Comparison of ENCODE assay signal across 10 mouse cellular contexts in genomic region chr10:87446829-87447753, GRCm38 (mm10). TPM values are rescaled to one million over a fixed set of nuclear protein-coding genes. Genes with fewer than 3 reads are reported as not detected.
DNase-seq lines count a peak whose midpoint lies in the region; ATAC-seq and TF ChIP-seq lines count a peak whose summit lies in the region.
"Had no signal": no experiment of that assay in that cellular context is flagged by ENCODE, and none has a peak within 500 bp of the region (broad histone marks: within the 10 kb centered on the region; RNA-seq: fewer than 3 reads in every experiment).

No protein-coding gene starts in this region.

- DNase-seq in layer of hippocampus, adult 2 months (ENCODE audit: low spot score in 2 of 2) = peak; percentile 18 to 21
- no peak for DNase-seq in layer of hippocampus, adult 11-12 months (ENCODE audit: low spot score)
- DNase-seq in brain, embryonic 18.5 days (ENCODE audit: low read depth, low spot score) = peak; percentile 26
- peak; percentile 31 for DNase-seq in hindbrain, embryonic 10.5 days (ENCODE audit: low spot score)
- peak; percentile 22 for DNase-seq in midbrain, embryonic 14.5 days
- no peak for DNase-seq in liver
- no peak for DNase-seq in gastrocnemius, postnatal 25 days
- DNase-seq: spleen, adult 18-20 months had no signal

- WGBS in hindbrain, embryonic 10.5 days = 20% methylated on average over 13 of the region's 13 CpGs
- 8% methylated on average over 13 of the region's 13 CpGs for WGBS in midbrain, embryonic 14.5 days

- TF ChIP-seq CTCF in layer of hippocampus, adult 2 months (conservative IDR thresholded peaks at IDR 0.05) = no peak

- H3K4me2 ChIP-seq in midbrain, embryonic 14.5 days (ENCODE audit: low read length) = peak overlapping the region; percentile 38
- H3K4me2 ChIP-seq: liver, embryonic 15.5 days had no signal

- no peak overlapping the region for H3K9ac ChIP-seq in midbrain, embryonic 14.5 days (replicated peaks; ENCODE audit: low read length)
- H3K9ac ChIP-seq: liver, embryonic 15.5 days had no signal

- peaks cover 37% of the 10 kb centered on the region for H3K27me3 ChIP-seq in hindbrain, embryonic 10.5 days (ENCODE audit: insufficient read depth, poor library complexity, severe bottlenecking)
- no peaks in the 10 kb centered on the region for H3K27me3 ChIP-seq in midbrain, embryonic 14.5 days (ENCODE audit: control insufficient read depth, insufficient read depth, low read length)
- H3K27me3 ChIP-seq: liver, embryonic 15.5 days had no signal

- H3K4me1 ChIP-seq in hindbrain, embryonic 10.5 days (replicated peaks) = peaks cover 39% of the 10 kb centered on the region
- H3K4me1 ChIP-seq in midbrain, embryonic 14.5 days (ENCODE audit: control insufficient read depth, insufficient read depth, low read length) = peaks cover 17% of the 10 kb centered on the region
- H3K4me1 ChIP-seq: liver, embryonic 15.5 days had no signal

- H3K36me3 ChIP-seq in hindbrain, embryonic 10.5 days = no peaks in the 10 kb centered on the region
- no peaks in the 10 kb centered on the region for H3K36me3 ChIP-seq in midbrain, embryonic 14.5 days (ENCODE audit: control insufficient read depth, insufficient read depth, low read length)
- H3K36me3 ChIP-seq: liver, embryonic 15.5 days had no signal

- ATAC-seq in midbrain, embryonic 14.5 days (ENCODE audit: low FRiP score, low TSS enrichment) = peak; percentile 41
- no peak for ATAC-seq in CD4-positive, CD25-positive, alpha-beta regulatory T cell, adult 4 months

- peak overlapping the region; percentile 70 for H3K27ac ChIP-seq in layer of hippocampus, adult 2 months
- H3K27ac ChIP-seq in hindbrain, embryonic 10.5 days = peak overlapping the region; percentile 83
- H3K27ac ChIP-seq in midbrain, embryonic 14.5 days (replicated peaks; ENCODE audit: low read depth, low read length) = peak overlapping the region; percentile 45
- H3K27ac ChIP-seq: liver, embryonic 15.5 days had no signal

- H3K9me3 ChIP-seq in hindbrain, embryonic 10.5 days = no peaks in the 10 kb centered on the region
- H3K9me3 ChIP-seq in midbrain, embryonic 14.5 days (ENCODE audit: control insufficient read depth, low read length) = no peaks in the 10 kb centered on the region; the same call in 1 of the 2 replicates
- H3K9me3 ChIP-seq: liver, embryonic 15.5 days had no signal

- H3K4me3 ChIP-seq in layer of hippocampus, adult 2 months = no peak overlapping the region; the same call in 1 of the 2 replicates
- H3K4me3 ChIP-seq in hindbrain, embryonic 10.5 days = peak overlapping the region; percentile 30
- H3K4me3 ChIP-seq in midbrain, embryonic 14.5 days (replicated peaks; ENCODE audit: low read depth, low read length) = no peak overlapping the region
- H3K4me3 ChIP-seq: liver, embryonic 15.5 days had no signal

RNA-seq across cellular contexts. Expression of gene Ascl1, which starts 46.4 kb away (rescaled TPM):
- 1 to 10 TPM; 6.0 to 6.9 TPM for total RNA-seq in layer of hippocampus, adult 2 months (2021)
- 15.7 and 41.5 TPM in 2 replicates for polyA plus RNA-seq in hindbrain, embryonic 10.5 days (2016; fragmentation: Nextera tagmentation; extraction: Ambion mirVana)
- polyA plus RNA-seq in midbrain, embryonic 14.5 days (2014; fragmentation: Nextera tagmentation; extraction: Ambion mirVana) = 19.2 and 30.5 TPM in 2 replicates
- polyA plus RNA-seq in CD4-positive, CD25-positive, alpha-beta regulatory T cell, adult 4 months (2017; shearing (Covaris generic)) = not detected
- not detected for total RNA-seq in gastrocnemius, postnatal 25 days (2021)

Comparison
In these comparisons a context has a peak if more than half of its experiments do, and no peak if none do; other contexts are left out.
1. DNase-seq: peak in layer of hippocampus, adult 2 months (2 of 2), brain, embryonic 18.5 days (single experiment), hindbrain, embryonic 10.5 days (single experiment) and midbrain, embryonic 14.5 days (single experiment); none in layer of hippocampus, adult 11-12 months (single experiment), liver (single experiment) and gastrocnemius, postnatal 25 days (single experiment).
2. RNA of gene Ascl1, which starts 46.4 kb away (polyA plus RNA-seq): 15.7 to 41.5 TPM in hindbrain, embryonic 10.5 days and 19.2 to 30.5 TPM in midbrain, embryonic 14.5 days; not detected in CD4-positive, CD25-positive, alpha-beta regulatory T cell, adult 4 months; every median in the first group is over 10 times any median in the second.
3. Peak in every context shown above with its lines, with median percentiles within 50 percentile points of each other: H3K27ac ChIP-seq.